9 mouse cellular contexts compared by ENCODE assay signal in the genomic region with DNA sequence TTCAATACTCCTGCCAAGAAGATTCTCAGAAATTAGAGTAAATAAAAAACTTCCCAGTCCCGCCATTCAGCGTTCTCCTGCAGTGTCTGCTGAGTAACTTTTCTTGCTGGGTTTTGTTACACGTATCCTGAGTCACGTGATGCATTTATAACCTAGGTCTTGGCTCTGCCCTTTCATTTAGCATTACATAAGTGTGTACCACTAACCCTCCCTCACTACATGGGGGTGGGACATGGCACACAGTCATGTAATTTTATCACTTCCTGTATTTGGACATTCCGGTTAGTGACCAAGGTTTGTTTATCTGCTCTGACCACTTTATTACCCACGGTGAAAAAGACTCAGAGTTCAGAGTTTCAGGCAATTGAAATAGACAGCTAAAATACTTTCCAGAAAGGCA.
DNase-seq lines count a peak whose midpoint lies in the region; ATAC-seq lines count a peak whose summit lies in the region.
"Had no signal": no experiment of that assay in that cellular context is flagged by ENCODE, and none has a peak within 500 bp of the region (broad histone marks: within the 10 kb centered on the region; RNA-seq: fewer than 3 reads in every experiment).

No protein-coding gene starts in this region.

- DNase-seq in testis, postnatal 10 days (ENCODE audit: low spot score) = peak; percentile 49
- no peak for DNase-seq in testis, postnatal 14 days (ENCODE audit: low spot score)
- DNase-seq in kidney, postnatal 14 days = peak; percentile 69
- peak; percentile 9 for DNase-seq in yolk sac, embryonic 10.5 days (ENCODE audit: low spot score)
- no peak for DNase-seq in right cerebral cortex, adult 2 months (ENCODE audit: low spot score in 2 of 2)
- DNase-seq in cerebellum, postnatal 36 days = no peak

- H3K9me3 ChIP-seq in heart, embryonic 13.5 days = no peaks in the 10 kb centered on the region
- H3K9me3 ChIP-seq: limb, embryonic 12.5 days had no signal

- H3K4me3 ChIP-seq in heart, embryonic 13.5 days = no peak overlapping the region
- H3K4me3 ChIP-seq: limb, embryonic 12.5 days had no signal

- WGBS in heart, embryonic 13.5 days = 63% methylated on average over 6 of the region's 6 CpGs

- H3K4me2 ChIP-seq in heart, embryonic 13.5 days = no peak overlapping the region
- H3K4me2 ChIP-seq: limb, embryonic 12.5 days had no signal

- H3K9ac ChIP-seq in heart, embryonic 13.5 days = no peak overlapping the region
- H3K9ac ChIP-seq: limb, embryonic 12.5 days had no signal

- peaks cover 48% of the 10 kb centered on the region for H3K4me1 ChIP-seq in heart, embryonic 13.5 days

- no peaks in the 10 kb centered on the region for H3K27me3 ChIP-seq in heart, embryonic 13.5 days (replicated peaks)
- H3K27me3 ChIP-seq: limb, embryonic 12.5 days had no signal

- peaks cover 55% of the 10 kb centered on the region for H3K36me3 ChIP-seq in heart, embryonic 13.5 days

- 0 out of 2 replicates have a peak overlapping the region, but pooled peaks have one; percentile 8 for H3K27ac ChIP-seq in heart, embryonic 13.5 days (replicated peaks)
- H3K27ac ChIP-seq: limb, embryonic 12.5 days had no signal

- ATAC-seq in heart, embryonic 13.5 days (ENCODE audit: extremely low read depth, insufficient number of reproducible peaks, low FRiP score, low TSS enrichment) = no peak
- ATAC-seq in CD4-positive, CD25-positive, alpha-beta regulatory T cell, adult 4 months = no peak

Comparison
In these comparisons a context has a peak if more than half of its experiments do, and no peak if none do; other contexts are left out.
1. DNase-seq: peak in testis, postnatal 10 days (single experiment), kidney, postnatal 14 days (single experiment) and yolk sac, embryonic 10.5 days (single experiment); none in testis, postnatal 14 days (single experiment), right cerebral cortex, adult 2 months (0 of 2) and cerebellum, postnatal 36 days (0 of 2).